Mouse (Mus musculus) brain, embryonic 18.5 days (tissue): ENCODE measurements around the gene Pcgf5.

Experiments used
- DNase-seq: peaks from one replicate; pipeline ENCODE4 v3.0.0-alpha.2; 2012; ENCODE audit warnings: low read depth, low spot score

The Pcgf5 gene

GRCm38 (mm10) chr19:36477684-36478083 is 129.6 kb downstream of the Pcgf5 start:
- DNase-seq = no peak

GRCm38 (mm10) chr19:36490911-36491310 is 142.8 kb downstream of the Pcgf5 start:
- no peak for DNase-seq

- DNase-seq = no peak
Observed at GRCm38 (mm10) chr19:36495555-36495954, 147.4 kb downstream of the Pcgf5 start.

- DNase-seq = no peak
Observed at GRCm38 (mm10) chr19:36496532-36496931, 148.4 kb downstream of the Pcgf5 start.

- DNase-seq = no peak
Observed at GRCm38 (mm10) chr19:36497067-36497466, 149.0 kb downstream of the Pcgf5 start.

GRCm38 (mm10) chr19:36497744-36498143 is 149.6 kb downstream of the Pcgf5 start:
- no peak for DNase-seq

GRCm38 (mm10) chr19:36504716-36505115 is 156.6 kb downstream of the Pcgf5 start:
- DNase-seq = no peak
